Mouse (Mus musculus) lung, postnatal 25 days (tissue): ENCODE results near the gene Hmgb1.
A peak's percentile ranks its signal among the peaks of the same experiment; 100 is the strongest.

Experiments
- DNase-seq: peaks from one replicate; pipeline ENCODE4 v3.0.0; 2022; ENCODE audit warnings: low spot score

Gene Hmgb1

DNA sequence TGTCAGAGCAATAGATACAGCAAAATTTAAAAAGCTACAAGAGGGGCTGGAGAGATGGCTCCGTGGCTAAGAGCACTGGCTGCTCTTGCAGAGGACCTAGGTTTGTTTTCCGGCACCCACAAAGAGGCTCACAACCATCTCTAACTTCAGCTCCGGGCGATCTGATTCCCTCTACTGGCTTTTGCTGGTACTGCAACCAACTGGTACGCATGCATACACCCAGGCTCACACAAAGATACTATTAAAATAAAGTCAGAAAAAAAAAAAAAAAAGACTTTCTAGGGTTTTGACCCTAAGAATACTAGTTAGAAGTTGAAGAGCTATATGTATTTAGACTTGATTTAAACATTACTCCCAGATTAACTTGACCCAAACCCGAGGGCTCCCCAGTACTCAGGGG is 82.4 kb downstream of the Hmgb1 start:
- no peak for DNase-seq

DNA sequence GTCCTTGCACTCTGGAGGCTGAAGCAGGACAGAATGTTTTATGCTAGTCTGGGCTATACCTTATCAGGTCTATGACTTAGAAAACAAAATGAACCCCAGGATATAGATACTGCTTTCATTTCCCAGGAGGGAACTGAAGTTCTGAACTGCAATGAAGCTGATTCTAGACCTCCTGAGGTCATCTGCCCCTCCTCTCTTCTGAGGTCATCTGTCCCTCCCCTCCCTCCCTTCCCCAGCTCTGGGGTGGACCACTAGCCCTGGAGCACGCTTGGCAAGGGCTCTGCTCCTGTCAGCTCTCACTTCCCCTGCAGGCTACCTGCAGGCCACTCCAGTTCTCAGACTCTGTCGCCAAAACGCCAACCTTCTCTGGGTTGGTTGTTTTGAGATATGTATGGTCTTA is 84.2 kb downstream of the Hmgb1 start:
- DNase-seq, result no peak

DNA sequence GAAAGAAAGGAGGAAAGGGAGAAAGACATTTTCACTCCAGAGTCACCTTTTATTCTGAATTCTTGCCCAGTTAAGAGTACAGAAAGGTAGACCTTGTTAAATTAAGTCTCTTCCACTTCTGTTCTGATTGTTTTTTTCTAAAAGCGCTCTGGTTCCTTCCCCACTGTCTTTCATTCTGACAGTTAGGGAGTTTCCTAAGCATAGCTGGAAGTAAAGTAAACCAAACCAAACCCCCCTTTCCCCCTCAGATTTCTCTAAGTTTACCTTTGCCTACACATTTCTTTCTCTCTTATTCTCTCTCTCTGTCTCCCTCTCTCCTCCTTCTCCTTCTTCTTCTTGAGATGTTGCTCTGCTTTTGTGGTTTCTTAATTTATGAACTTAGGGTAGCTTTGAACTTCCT is 85.3 kb downstream of the Hmgb1 start:
- DNase-seq, result no peak

DNA sequence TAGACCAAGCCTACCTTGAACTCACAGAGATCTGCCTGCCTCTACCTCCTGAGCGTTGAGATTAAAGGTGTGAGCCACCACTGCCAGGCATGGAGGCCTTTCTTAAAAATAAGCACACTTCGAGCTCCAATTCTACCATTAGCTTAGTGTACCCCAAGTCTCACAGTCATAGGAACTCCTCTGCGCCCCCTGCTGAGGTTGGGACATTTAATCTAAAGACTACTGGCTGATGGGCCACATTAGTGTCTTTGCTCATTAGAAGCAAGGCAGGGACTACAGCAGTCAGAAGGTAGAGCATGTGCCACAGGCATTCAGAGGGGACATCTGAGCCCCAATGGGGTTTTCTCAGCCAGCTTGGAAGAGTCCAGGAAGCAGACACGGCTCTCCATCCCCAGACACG is 86.4 kb downstream of the Hmgb1 start:
- no peak for DNase-seq

DNA sequence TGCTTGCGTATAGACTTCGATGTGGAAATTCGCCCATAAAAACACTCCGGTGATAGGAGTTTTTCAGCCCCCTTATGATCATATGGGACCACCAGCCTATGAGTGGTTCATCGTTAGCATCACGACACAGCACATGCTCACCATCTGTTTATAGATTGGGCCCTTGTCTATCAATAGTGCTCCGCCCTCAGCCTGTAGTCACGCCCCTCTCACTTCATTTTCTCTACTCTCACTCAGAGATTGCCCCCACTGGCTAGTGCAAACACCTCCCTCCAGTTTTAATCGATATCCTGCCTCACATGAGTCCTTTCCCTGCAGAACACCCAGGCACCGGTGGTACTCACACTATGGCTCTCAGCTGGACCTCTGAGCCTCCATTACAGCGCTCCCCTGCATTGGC is 88.0 kb downstream of the Hmgb1 start:
- DNase-seq, result no peak

DNA sequence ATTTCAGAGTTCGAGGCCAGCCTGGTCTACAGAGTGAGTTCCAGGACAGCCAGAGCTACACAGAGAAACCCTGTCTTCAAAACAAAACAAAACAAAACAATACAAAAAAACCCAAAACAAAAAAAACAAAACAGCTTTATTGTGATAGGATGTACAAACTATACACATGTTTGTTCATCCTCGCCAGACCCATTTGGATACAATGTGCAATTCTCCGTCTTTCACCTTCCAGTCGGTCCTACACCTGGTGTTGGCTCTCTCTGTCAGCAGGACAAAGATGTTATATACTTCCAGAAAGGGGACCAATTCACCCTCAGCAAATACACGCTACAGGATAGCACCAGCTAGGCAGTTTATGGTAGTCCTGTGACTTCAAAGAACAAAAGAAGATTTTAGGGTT is 91.4 kb downstream of the Hmgb1 start:
- DNase-seq, result no peak

DNA sequence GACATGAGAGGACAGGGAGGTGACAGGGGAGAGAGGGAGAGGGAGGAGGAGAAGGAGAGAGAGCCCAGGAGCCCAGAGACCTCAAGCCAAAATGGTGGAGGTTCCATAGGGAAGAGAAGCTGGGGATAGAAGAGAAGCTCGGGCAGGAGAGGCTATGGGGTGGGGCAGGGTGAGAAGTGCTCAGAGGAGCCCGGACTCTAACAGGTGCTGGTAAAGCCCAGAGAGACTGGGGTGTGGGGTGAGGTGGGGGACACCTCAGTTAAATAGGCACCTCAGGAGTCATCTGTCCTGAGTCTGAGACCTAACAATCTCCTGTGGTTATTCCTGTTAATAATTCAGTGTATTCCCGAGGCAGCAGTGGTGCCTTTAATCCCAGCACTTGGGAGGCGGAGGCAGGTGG is 91.8 kb downstream of the Hmgb1 start:
- DNase-seq, result no peak

DNA sequence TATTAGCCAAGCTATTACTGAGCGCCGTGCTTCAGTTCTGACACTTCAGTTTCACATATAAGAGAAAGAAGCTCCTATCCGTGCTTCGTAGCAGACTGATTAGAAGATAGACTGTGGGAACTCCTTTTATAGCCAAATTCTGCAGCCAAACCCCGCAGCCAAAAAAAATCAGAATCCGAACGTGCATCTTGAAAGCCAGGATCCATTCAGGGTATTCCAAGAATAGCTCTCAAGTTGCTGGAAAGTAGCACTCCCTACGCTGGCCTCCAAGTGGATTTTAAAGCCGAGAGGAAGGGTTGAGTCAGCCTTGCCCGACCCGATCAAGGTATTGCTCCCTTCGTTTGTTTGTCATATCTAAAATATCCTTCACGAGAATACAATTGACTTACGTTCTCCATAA is 93.0 kb downstream of the Hmgb1 start:
- DNase-seq, result no peak

DNA sequence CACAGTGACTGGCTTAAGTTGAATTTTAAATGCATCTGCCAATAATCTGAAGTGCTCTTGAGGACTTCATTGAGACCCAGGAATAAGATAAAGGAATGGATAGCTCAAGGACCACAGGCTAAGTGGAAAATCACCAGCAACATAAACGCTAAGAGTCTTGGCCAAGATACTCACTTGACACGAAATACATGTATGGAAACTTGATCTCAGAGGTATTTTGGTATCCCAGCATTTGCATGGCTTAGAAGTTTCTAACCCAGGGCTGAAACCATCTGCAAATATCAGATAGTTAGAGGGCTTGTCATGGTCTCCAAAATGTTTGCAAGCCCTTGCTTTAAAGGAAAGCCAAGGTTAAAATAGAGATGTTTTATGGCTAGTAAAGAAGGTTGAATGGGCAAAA is 94.4 kb downstream of the Hmgb1 start:
- no peak for DNase-seq

DNA sequence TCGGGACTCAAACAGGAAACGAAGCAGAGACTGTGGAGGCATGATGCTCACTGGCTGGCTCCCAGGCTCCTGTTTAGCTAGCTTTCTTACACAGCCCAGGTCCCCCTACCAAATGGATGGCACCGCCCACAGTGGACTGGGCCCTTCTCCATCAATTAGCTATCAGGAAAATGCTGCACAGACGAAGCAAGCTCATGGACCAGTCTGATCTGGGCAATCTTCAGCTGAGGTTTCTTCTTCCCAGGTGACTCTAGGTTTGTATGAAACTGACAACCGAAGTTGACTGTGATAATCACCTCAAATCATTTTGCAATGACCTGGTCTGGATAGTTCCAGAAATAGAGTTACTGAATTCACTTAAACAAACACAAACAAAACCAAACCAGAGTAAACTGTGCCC is 94.8 kb downstream of the Hmgb1 start:
- DNase-seq, result no peak

DNA sequence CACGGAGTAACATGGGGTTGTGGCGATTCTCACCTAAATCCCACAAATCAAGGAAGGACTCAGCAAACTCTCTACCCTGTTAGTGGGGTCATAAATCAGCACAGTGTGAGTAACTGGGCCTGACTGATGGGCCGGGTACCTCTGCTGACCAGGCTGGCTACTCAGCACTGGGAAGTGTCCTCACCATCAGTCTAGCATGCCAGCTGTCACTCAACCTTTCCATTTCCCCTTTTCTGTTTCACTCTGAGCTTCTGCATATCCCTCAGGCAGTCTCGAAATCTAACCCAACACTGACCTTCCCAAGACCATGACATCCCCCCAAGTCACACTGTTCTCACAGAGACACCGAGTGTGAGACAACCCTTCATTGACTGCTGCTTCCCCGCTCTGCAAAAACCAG is 95.4 kb downstream of the Hmgb1 start:
- DNase-seq, result peak; percentile 21

DNA sequence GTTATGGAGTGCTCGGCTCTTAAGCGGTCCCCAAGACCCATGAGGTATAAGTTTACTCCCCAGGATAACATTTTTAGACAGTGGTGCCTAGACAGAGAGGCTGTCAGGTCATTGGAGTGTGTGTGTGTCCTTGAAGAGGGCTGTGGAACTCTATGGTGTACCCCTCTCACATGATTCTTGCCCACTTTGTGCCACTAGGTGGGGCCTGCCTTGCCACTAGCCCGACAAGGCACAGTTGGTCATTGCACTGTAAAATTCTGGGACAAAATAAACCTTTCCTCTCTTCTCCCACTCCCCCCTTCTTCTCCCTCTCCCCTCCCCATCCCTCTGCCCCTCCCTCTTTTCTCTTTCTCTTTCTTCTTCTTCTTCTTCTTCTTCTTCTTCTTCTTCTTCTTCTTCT is 96.1 kb downstream of the Hmgb1 start:
- DNase-seq, result no peak

DNA sequence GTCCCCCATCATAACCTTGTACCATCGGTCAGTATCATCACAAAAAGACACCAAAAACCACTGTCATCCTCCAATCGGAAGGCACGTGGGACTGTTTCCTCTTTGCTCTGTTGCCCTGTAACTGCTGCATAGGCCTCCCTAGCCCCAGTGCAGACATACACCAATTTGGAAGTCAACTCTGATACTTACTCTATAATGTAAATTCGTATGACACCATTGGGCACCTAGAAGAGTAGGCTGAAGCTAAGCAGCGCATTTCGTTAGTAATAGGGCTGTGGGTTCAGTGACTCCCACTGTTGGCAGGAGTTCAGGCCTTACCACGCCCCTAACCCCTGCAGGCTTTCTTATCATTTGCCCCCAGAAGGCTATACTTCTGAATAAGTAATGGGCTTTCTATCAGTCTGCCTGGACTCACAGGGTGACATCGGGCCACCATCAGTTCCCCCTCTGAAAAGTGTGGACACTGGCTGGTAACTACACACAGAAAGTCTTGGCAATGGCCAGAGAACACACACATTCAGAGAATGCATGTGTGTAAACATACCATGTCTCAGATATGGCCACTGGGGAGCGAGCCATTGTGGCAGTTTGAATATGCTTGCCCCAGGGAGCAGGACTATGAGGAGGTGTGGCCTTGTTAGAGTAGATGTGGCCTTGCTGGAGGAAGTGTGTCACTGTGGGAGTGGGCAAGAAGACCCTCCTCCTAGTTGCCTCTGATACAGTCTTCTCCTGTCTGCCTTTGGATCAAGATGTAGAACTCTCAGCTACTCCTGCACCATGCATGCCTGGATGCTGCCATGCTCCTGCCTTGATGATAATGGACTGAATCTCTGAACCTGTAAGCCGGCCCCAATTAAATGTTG is 97.7 kb downstream of the Hmgb1 start:
- DNase-seq, result no peak

DNA sequence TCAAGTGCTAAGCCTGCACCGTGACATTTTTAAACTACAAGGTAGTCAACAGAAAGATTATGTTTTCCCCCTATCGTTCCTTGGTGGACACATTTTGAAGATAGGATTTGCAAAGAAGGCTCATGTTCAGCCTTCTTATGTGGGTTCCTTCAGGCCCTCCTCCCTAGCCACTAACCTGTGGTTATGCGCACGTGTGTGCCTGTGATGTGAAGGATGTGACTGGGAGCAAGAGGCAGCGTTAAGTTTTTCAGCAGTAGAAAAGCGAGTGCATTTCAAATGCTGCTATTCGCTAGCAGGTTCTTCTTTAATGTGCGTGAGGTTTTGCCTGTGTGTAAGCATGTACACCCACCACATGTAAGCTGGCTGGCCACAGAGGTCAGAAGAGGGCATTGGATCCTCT is 103.8 kb downstream of the Hmgb1 start:
- no peak for DNase-seq

DNA sequence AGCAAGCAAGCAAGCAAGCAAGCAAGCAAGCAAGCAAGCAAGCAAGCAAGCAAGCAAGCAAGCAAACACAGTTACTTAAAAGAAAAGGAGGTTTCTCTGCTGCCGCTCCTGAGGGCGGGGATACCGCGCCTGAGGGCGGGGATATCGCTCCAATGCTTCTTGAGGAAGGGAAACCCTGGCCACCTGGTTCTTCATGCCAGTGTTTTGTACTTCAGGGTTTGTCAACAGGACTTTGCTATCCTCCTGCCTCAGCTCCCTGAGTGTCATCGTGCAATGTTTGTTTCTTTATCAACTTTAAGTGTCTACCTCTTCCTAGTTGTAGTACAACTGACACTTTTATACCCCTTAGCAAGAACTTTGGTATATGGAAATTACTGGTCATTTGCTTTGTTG is 104.5 kb downstream of the Hmgb1 start:
- no peak for DNase-seq

DNA sequence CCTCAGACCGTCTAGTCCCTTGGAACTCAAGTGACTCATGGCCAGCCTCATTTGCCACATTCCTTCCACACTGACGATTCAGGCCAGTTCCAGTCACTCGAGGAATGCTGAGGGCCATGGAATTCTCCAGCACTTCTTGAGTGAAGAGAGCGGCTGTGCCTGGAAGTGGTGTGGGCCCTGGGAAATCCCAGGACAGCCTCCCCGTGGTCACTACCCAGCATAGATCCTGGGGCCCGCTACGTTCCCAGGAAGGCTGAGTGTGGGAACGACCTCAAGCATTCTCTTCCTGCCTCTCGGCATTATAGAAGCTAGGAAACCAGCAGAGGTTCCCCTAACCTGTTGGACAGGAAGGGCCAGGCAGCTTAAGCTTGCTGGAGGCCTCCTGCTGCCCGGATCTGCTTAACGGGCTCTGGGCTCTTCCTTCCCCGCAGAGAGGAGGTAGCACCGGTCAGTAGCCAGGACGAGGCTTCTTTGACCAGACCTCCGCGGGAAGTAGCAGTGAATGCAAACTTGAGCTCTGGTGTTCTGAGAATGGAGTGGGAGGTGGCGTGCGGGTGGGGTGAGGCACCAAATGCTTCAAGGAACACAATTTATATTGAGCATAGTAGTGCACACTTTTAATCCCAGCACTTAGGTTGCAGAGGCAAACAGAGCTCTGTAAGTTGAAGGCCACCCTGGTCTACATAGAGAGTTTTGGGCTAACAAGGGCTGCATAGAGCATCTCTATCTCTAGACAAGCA is 105.1 kb downstream of the Hmgb1 start:
- peak; percentile 60 for DNase-seq

DNA sequence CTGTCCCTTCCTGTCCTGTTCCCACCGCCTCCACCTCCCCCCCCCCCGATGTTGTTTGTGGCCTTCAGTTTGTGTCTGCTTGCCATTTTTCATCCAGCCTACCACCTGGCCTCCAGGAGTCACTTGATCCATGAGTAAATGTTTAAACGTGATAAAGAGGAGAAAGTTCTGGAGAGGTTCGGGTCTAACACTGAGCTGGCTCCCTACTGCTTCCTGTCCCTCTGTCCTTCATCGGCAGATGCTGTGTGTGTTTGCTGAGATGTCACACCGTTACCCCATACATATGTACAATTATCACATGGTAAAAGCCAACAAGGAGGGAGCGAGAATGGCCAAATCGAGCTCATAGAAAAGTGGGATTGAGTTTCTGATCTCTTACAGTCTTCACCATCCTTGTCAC is 107.2 kb downstream of the Hmgb1 start:
- no peak for DNase-seq

DNA sequence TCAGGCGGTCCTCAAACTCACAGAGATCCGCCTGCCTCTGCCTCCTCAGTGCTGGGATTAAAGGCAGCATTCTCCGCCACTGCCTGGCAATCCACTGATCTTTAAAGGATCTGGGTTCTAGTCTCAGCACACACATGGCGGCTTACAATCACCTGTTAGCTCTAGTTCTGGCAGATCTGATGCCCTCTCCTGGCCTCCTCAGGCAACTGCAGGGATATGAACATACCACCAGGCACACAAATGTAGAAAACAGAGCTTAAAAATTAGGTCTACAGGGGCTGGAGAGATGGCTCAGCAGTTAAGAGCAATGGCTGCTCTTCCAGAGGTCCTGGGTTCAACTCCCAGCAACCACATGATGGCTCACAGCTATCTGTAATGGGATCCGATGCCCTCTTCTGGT is 112.7 kb downstream of the Hmgb1 start:
- DNase-seq, result no peak

DNA sequence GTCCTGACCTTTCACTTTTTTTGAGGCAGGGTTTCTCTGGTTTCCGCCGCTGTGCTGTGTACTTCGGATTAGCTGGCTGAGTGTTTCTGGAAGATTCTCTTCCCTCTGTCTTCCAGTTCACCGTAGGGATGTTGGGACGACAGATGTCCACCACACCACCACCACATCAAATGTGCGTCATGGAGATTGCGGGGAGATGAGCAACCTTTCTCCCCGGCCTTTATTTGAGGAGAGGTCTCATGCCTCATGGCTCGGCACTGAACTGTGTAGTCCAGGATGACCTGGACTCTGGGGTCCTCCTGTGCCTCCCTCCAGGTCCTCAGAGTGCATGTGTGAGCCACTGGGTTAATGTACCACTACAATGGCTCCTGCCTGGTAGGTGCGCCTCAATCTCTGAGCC is 115.5 kb downstream of the Hmgb1 start:
- DNase-seq, result no peak

DNA sequence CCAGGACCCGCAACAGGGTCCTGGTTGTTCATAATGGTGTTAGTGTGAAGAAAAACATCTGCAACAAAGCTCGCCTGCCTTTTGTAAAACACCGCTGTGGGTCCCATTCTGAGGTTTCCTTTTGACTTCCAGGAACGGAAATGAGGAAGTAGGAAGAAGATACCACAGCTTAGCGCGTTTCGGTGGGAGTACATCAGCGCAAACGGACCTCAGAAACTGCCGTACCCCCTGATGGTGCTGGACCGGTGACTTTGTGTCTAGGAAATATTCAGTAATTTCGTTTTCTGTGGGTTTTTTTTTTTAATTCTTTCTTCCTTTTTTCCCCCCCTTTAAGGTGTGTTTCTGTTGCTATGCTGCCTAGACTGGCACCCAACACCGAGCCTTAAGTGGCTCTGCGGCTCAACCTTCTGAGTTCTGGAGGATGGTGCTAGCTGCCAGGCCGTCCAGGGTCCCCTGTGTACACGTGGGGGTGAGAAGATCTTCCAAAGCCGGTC is 116.0 kb downstream of the Hmgb1 start:
- no peak for DNase-seq

DNA sequence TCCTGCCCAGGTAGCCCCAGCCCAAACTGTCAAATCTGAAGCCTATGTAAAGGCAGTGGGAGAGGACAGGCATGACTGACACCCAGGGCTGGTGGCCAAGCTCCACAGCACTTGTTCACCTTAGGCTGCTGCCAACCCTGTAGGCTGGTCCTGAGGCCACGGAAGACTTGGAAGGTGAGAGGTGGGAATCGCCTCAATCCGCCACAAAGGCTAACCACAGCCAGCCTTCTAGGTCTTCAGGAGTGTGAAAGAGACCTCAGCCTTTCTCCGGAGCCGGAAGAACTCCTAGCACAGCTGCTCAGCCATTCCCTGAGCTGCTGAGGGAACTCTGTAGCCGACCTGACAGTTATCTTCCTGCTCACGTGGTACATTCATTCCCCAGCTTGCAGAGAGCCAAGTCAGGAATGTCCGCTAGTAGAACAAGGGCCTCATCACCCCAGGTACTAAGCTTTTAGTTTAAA is 116.8 kb downstream of the Hmgb1 start:
- no peak for DNase-seq

DNA sequence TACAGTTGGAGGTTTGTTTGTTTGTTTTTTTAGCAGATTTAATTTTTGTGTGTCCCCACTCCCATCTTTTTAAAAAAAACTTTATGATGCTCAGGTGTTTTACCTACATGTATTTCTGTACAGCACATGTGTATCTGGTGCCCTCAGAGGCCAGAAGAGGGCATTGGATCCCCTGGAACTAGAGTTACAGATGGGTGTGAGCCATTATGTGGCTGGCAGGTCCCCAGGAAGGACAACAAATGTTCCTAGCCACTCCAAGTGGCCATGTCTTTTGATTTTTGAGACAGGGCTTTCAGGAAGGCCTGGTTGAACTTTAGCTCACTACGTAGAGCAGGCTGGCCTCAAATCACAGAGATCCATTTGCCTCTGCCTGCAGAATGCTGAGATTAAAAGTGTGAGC is 121.5 kb downstream of the Hmgb1 start:
- DNase-seq, result peak; percentile 42

DNA sequence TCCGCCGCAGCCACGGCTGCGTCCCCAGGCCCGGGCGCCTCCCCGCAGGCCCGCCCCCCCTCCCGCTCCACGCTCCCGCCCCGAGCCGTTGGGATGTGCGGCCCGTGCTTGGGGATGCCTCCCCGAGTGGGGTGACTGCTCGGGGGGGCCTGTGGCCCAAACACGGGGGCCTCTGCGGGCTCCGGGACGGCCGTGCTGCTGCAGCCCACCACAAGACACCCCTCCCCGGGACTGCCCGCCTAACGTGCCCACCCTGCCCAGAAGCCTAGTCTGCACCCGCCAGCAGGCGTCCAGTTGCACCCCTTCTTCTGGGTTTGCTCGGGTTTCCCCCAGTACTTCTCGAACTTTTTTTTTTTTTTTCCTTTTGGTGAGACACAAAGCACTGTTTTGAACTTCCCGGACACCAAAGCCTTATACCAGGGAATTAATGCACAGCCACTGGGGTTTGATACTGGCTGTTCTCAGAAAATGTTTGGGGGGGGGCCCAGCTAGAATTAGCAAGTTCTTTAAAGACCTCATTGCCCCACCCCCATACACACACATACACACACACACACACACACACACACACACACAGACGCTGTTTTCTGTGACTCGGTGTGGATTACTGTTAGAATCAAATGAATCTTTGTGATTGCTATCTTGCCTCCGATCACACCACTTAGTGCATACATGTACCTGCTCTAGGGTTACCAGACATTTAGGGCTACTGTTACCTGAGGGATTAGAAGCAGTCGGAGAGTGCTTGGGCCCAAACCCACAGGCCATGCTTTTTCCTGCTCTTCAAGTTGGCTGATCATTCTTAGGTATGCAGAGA is 130.7 kb downstream of the Hmgb1 start:
- DNase-seq, result no peak
